Mouse (Mus musculus): ENCODE data around the gene Hdlbp. TPM values are rescaled to one million over a fixed set of nuclear protein-coding genes. Genes with fewer than 3 reads are reported as not detected.
"Not testable (repeated sequence)": the region's sequence is repeated elsewhere in the genome, so short reads cannot be mapped to it uniquely, and the experiment has no call there.

Hdlbp gene
- total and polyA plus RNA-seq, 3 experiments: 141 to 1,954 (median 271) TPM

DNA sequence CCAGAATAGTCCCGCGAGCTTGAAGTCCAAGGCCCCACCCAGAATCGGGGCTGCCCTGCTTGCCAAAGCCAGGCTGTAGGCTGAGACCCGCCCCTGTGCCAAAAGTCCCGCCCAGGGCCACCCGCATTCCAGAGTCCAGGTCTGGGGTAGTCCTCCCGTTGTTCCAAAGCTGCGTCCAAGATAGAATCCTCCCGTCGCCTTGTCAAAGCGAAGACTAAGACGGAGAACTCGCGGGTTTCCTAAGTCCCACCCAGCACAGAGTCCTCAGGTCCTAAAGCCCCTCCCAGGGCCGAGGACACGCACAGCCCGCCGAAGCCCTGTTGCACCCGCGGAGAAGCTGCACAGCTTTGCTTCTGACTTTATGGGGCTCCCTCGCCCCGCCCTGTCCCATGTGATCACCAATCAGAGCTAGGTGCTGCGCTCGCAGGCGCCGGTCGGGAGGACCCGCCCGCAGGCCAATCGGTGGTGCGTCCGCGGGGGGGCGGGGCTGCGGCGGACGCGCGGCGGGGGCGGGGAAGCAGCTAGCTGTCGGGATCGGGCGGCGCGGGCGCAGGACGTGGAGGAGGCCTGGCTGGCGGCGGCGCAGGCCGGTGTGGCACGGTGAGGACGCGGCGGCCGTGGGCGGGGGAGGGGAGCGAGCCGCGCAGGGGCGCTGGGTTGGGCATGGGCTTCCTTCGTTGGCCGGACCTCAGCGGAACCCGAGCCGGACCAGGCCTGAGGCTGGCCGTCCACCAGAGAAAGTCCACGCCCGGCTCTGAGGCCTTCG, 33.2 kb upstream of the Hdlbp start, which contains the start of gene Farp2 (continued):
- TF ChIP-seq ZKSCAN1 (IDR thresholded peaks at IDR 0.05; ENCODE audit: low read depth, low read length) (no peak), RCOR1 (IDR thresholded peaks at IDR 0.05; ENCODE audit: low read depth, low read length) (no peak), POLR2AphosphoS5 (IDR thresholded peaks at IDR 0.05; ENCODE audit: borderline replicate concordance, low read depth, low read length) (no peak), MEF2A (IDR thresholded peaks at IDR 0.05; ENCODE audit: extremely low read depth, insufficient replicate concordance, low read depth, low read length, poor library complexity, severe bottlenecking) (no peak), MAX (IDR thresholded peaks at IDR 0.05; ENCODE audit: low read length) (peak; percentile 43), MAFK (IDR thresholded peaks at IDR 0.05; ENCODE audit: borderline replicate concordance, low read depth, low read length) (no peak), EP300 (IDR thresholded peaks at IDR 0.05; ENCODE audit: low read depth in 1 of 2, low read length in 2 of 2) (no peak), CTCF (IDR thresholded peaks at IDR 0.05 in 2 of 3, conservative IDR thresholded peaks at IDR 0.05 in 1 of 3; ENCODE audit: control insufficient read depth in 1 of 3, insufficient read depth in 1 of 3, low read depth in 2 of 3, low read length in 3 of 3, poor library complexity in 1 of 3, severe bottlenecking in 1 of 3) (no peak), BHLHE40 (IDR thresholded peaks at IDR 0.05; ENCODE audit: borderline replicate concordance, low read depth, low read length) (no peak), ZC3H11A (IDR thresholded peaks at IDR 0.05; ENCODE audit: low read depth, low read length) (no peak), SMC3 (IDR thresholded peaks at IDR 0.05; ENCODE audit: low read depth, low read length) (no peak; the same call in 1 of the 2 replicates), ZNF384 (IDR thresholded peaks at IDR 0.05; ENCODE audit: low read depth, low read length) (no peak), POLR2AphosphoS2 (IDR thresholded peaks at IDR 0.05; ENCODE audit: low read length) (peak; percentile 98), USF2 (IDR thresholded peaks at IDR 0.05; ENCODE audit: borderline replicate concordance in 1 of 2, insufficient read depth in 1 of 2, low read depth in 1 of 2, low read length in 2 of 2) (0 out of 4 replicates have a peak, but pooled peaks of 1 of the 2 experiments have one; percentile 35), ETS1 (IDR thresholded peaks at IDR 0.05; ENCODE audit: low read depth, low read length) (no peak), ZMIZ1 (IDR thresholded peaks at IDR 0.05; ENCODE audit: low read depth, low read length) (peak; percentile 21; the same call in 1 of the 2 replicates), NRF1 (IDR thresholded peaks at IDR 0.05; ENCODE audit: insufficient read depth, low read depth, low read length, poor library complexity, severe bottlenecking) (peak; percentile 60; the same call in 1 of the 2 replicates), TAL1 (IDR thresholded peaks at IDR 0.05; ENCODE audit: low read length) (no peak), GATA1 (IDR thresholded peaks at IDR 0.05; ENCODE audit: low read depth, low read length) (no peak)

GRCm38 (mm10) chr1:93508576-93508975, 30.0 kb upstream of the Hdlbp start:
- H3K4me3 ChIP-seq (ENCODE audit: control insufficient read depth in 1 of 2, insufficient read depth in 1 of 2, low read depth in 2 of 2, low read length in 2 of 2); H3K9me3 ChIP-seq (replicated peaks; ENCODE audit: insufficient read depth, low read length); H3K27me3 ChIP-seq (ENCODE audit: control insufficient read depth in 1 of 2, insufficient read depth in 2 of 2, low read length in 2 of 2); H3K79me2 ChIP-seq (ENCODE audit: control insufficient read depth, insufficient read depth, low read length, poor library complexity); H3K27ac ChIP-seq (ENCODE audit: control insufficient read depth, low read depth, low read length); DNase-seq (ENCODE audit: low read depth, low spot score); H3K9ac ChIP-seq (ENCODE audit: control insufficient read depth, low read depth, low read length, poor library complexity, severe bottlenecking): not testable (repeated sequence)
- Histone ChIP-seq H3K36me3 (ENCODE audit: control insufficient read depth in 1 of 2, insufficient read depth in 2 of 2, low read length in 2 of 2) (peaks cover 19 to 41% of the 10 kb centered on the region in 2 experiments), H3K4me1 (ENCODE audit: control insufficient read depth in 1 of 2, insufficient read depth in 2 of 2, low read length in 2 of 2) (peaks cover 5 to 21% of the 10 kb centered on the region in 2 experiments)
